Mouse (Mus musculus) bone marrow macrophage, adult 2 months (primary cell): ENCODE results near the gene Mctp2. TPM values are rescaled to one million over a fixed set of nuclear protein-coding genes. Genes with fewer than 3 reads are reported as not detected.

Source experiments
- H3K27ac ChIP-seq: 2 replicates; pipeline ENCODE4 v1.5.1; 2012; ENCODE audit warnings: low read depth, low read length; ENCODE audit not compliant: insufficient read depth
- H3K4me1 ChIP-seq: 2 replicates; pipeline ENCODE4 v1.6.1; 2012; ENCODE audit warnings: low read length; ENCODE audit not compliant: control insufficient read depth, insufficient read depth
- H3K4me3 ChIP-seq: 2 replicates; pipeline ENCODE4 v1.5.1; 2012; ENCODE audit warnings: mild to moderate bottlenecking, low read length, moderate library complexity; ENCODE audit not compliant: insufficient read depth
- CTCF ChIP-seq: IDR thresholded peaks from 2 replicates; pipeline ENCODE4 v1.5.1; 2012; ENCODE audit warnings: low read depth, mild to moderate bottlenecking, low read length, moderate library complexity
- POLR2A ChIP-seq: IDR thresholded peaks from 2 replicates; pipeline ENCODE4 v1.6.1; 2012; ENCODE audit warnings: mild to moderate bottlenecking, low read depth, low read length, borderline replicate concordance
- polyA plus RNA-seq: library from polyadenylated mRNA; stranded (reverse); fragments of >200 nt; gene quantifications from 2 replicates; pipeline ENCODE4 v1.2.4, GENCODE M21; 2012; ENCODE audit not compliant: missing spikeins, insufficient read depth, insufficient read length

Gene Mctp2
- polyA plus RNA-seq, 1 experiment = not detected

GRCm38 (mm10) chr7:72231182-72231877, 75.1 kb downstream of the Mctp2 start:
- H3K27ac ChIP-seq = no peak overlapping the region
- no peak overlapping the region for H3K4me3 ChIP-seq
- TF ChIP-seq POLR2A (no peak), CTCF (no peak)
- H3K4me1 ChIP-seq = no peaks in the 10 kb centered on the region

GRCm38 (mm10) chr7:72229925-72230324, 76.5 kb downstream of the Mctp2 start:
- TF ChIP-seq CTCF (no peak), POLR2A (no peak)
- H3K27ac ChIP-seq = no peak overlapping the region
- no peak overlapping the region for H3K4me3 ChIP-seq
- no peaks in the 10 kb centered on the region for H3K4me1 ChIP-seq

- Histone ChIP-seq H3K4me3 (no peak overlapping the region), H3K4me1 (no peaks in the 10 kb centered on the region), H3K27ac (no peak overlapping the region)
- TF ChIP-seq CTCF (no peak), POLR2A (no peak)
Observed at GRCm38 (mm10) chr7:72223558-72223957, 82.8 kb downstream of the Mctp2 start.

GRCm38 (mm10) chr7:72222532-72222931, 83.9 kb downstream of the Mctp2 start:
- no peak overlapping the region for H3K27ac ChIP-seq
- TF ChIP-seq POLR2A (no peak), CTCF (no peak)
- no peak overlapping the region for H3K4me3 ChIP-seq

GRCm38 (mm10) chr7:72218048-72218447, 88.4 kb downstream of the Mctp2 start:
- Histone ChIP-seq H3K27ac (no peak overlapping the region), H3K4me1 (no peaks in the 10 kb centered on the region), H3K4me3 (no peak overlapping the region)
- no peak for TF ChIP-seq CTCF
- no peak for TF ChIP-seq POLR2A

More at GRCm38 (mm10) chr7:72222532-72222931, 83.9 kb downstream of the Mctp2 start:
- H3K4me1 ChIP-seq = no peaks in the 10 kb centered on the region

GRCm38 (mm10) chr7:72215563-72216215, 90.7 kb downstream of the Mctp2 start:
- H3K4me1 ChIP-seq = no peaks in the 10 kb centered on the region
- H3K4me3 ChIP-seq = no peak overlapping the region
- TF ChIP-seq POLR2A (no peak), CTCF (no peak)
- H3K27ac ChIP-seq = no peak overlapping the region

GRCm38 (mm10) chr7:72210201-72210600, 96.2 kb downstream of the Mctp2 start:
- TF ChIP-seq POLR2A (no peak), CTCF (no peak)
- Histone ChIP-seq H3K4me3 (no peak overlapping the region), H3K4me1 (no peaks in the 10 kb centered on the region), H3K27ac (no peak overlapping the region)

GRCm38 (mm10) chr7:72209296-72209695, 97.1 kb downstream of the Mctp2 start:
- no peak overlapping the region for H3K27ac ChIP-seq
- H3K4me1 ChIP-seq = no peaks in the 10 kb centered on the region
- no peak overlapping the region for H3K4me3 ChIP-seq
- TF ChIP-seq CTCF (no peak), POLR2A (no peak)

GRCm38 (mm10) chr7:72206841-72207240, 99.6 kb downstream of the Mctp2 start:
- TF ChIP-seq CTCF (no peak), POLR2A (no peak)
- Histone ChIP-seq H3K4me3 (no peak overlapping the region), H3K27ac (no peak overlapping the region), H3K4me1 (no peaks in the 10 kb centered on the region)

GRCm38 (mm10) chr7:72195709-72196108, 110.7 kb downstream of the Mctp2 start:
- H3K27ac ChIP-seq = no peak overlapping the region
- H3K4me3 ChIP-seq = no peak overlapping the region
- H3K4me1 ChIP-seq = no peaks in the 10 kb centered on the region
- no peak for TF ChIP-seq CTCF
- no peak for TF ChIP-seq POLR2A
